Mouse (Mus musculus): Measurements from ENCODE around the gene Smcr8. TPM values are rescaled to one million over a fixed set of nuclear protein-coding genes. Genes with fewer than 3 reads are reported as not detected.
"Not testable (repeated sequence)": the region's sequence is repeated elsewhere in the genome, so short reads cannot be mapped to it uniquely, and the experiment has no call there.

Gene Smcr8
- total RNA-seq, 2 experiments from 2014 or later, result 13.4 to 15.3 TPM

GRCm38 (mm10) chr11:60779673-60780189, 2.4 kb downstream of the Smcr8 start:
- DNase-seq, result peak; percentile 29

- peak; percentile 43 for DNase-seq
Measured at GRCm38 (mm10) chr11:60784179-60784922, 7.0 kb downstream of the Smcr8 start.

GRCm38 (mm10) chr11:60787595-60787994, 10.3 kb downstream of the Smcr8 start:
- DNase-seq, result peak; percentile 72

GRCm38 (mm10) chr11:60790472-60790871, 13.1 kb downstream of the Smcr8 start:
- DNase-seq, result no peak

GRCm38 (mm10) chr11:60796342-60796741, 19.0 kb downstream of the Smcr8 start:
- peak; percentile 25 for DNase-seq

GRCm38 (mm10) chr11:60799977-60800376, 22.7 kb downstream of the Smcr8 start:
- DNase-seq, result no peak

- DNase-seq, result no peak
Measured at GRCm38 (mm10) chr11:60800892-60801291, 23.6 kb downstream of the Smcr8 start.

- peak; percentile 24 for DNase-seq
Measured at GRCm38 (mm10) chr11:60808286-60809070, 31.2 kb downstream of the Smcr8 start.

GRCm38 (mm10) chr11:60809546-60809945, 32.2 kb downstream of the Smcr8 start:
- no peak for DNase-seq

GRCm38 (mm10) chr11:60810046-60810965, 33.0 kb downstream of the Smcr8 start:
- DNase-seq, result no peak

- DNase-seq, result peak; percentile 95
Measured at GRCm38 (mm10) chr11:60811054-60811460, 33.7 kb downstream of the Smcr8 start.

- not testable (repeated sequence) for DNase-seq
Measured at GRCm38 (mm10) chr11:60811618-60812017, 34.3 kb downstream of the Smcr8 start, which contains the start of gene Shmt1. Gene Shmt1 (minus strand): TSS chr11:60811718.

GRCm38 (mm10) chr11:60816398-60816797, 39.1 kb downstream of the Smcr8 start:
- no peak for DNase-seq

- DNase-seq, result no peak
Measured at GRCm38 (mm10) chr11:60823771-60824170, 46.4 kb downstream of the Smcr8 start.

GRCm38 (mm10) chr11:60825191-60825590, 47.9 kb downstream of the Smcr8 start:
- DNase-seq, result no peak

GRCm38 (mm10) chr11:60826700-60827099, 49.4 kb downstream of the Smcr8 start:
- no peak for DNase-seq

GRCm38 (mm10) chr11:60827241-60827945, 50.1 kb downstream of the Smcr8 start:
- DNase-seq, result no peak

GRCm38 (mm10) chr11:60828903-60829302, 51.6 kb downstream of the Smcr8 start:
- DNase-seq, result no peak

- peak; percentile 84 for DNase-seq
Measured at GRCm38 (mm10) chr11:60830433-60831052, 53.2 kb downstream of the Smcr8 start, which contains the start of gene Dhrs7b. Gene Dhrs7b (plus strand): TSS chr11:60830631.

GRCm38 (mm10) chr11:60836897-60837296, 59.6 kb downstream of the Smcr8 start:
- DNase-seq, result no peak

All from gastrocnemius, postnatal 25 days (tissue).